Mouse (Mus musculus): Measurements from ENCODE around the gene Pomt1. TPM values are rescaled to one million over a fixed set of nuclear protein-coding genes. Genes with fewer than 3 reads are reported as not detected.
"Not testable (repeated sequence)": the region's sequence is repeated elsewhere in the genome, so short reads cannot be mapped to it uniquely, and the experiment has no call there.

The Pomt1 gene
- total RNA-seq, 2 experiments from 2014 or later = 10.2 to 11.1 TPM

GRCm38 (mm10) chr2:32282289-32282688, 45.9 kb downstream of the Pomt1 start:
- DNase-seq (ENCODE audit: low spot score) = no peak

- peak; percentile 72 for DNase-seq (ENCODE audit: low spot score)
These were observed 46.3 kb downstream of the Pomt1 start for GRCm38 (mm10) chr2:32282727-32283126.

- DNase-seq (ENCODE audit: low spot score) = no peak
These were observed 47.6 kb downstream of the Pomt1 start for GRCm38 (mm10) chr2:32283986-32284385.

DNA sequence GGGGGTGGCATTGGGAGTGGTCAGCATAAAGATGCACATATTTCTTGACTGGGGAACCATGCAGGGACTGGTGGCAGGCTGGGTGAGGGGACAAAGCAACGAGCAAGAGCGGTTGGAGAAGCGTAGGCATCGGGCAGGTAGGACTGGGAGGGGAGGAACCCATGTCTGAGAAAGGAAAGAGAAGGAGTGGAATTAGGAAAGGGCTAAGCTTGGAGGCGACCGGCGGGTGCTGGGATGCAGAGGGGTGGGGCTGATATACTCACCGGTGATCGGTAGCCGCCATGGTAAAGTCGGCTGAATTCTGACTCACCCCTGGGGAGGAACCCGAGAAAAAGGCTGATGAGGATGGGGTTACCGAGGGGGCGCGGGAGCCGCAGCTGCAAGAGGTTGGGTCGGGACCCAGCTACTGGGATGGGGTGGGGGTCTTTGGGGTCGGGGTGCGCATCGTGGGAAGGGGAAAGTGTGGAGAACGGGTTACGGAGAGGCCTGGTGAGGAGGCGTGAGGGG, 51.0 kb downstream of the Pomt1 start, which contains the start of gene Golga2:
Golga2 (plus strand) TSS at position 51 of the 507 bp plus-strand sequence.
- DNase-seq (ENCODE audit: low spot score) = no peak

DNA sequence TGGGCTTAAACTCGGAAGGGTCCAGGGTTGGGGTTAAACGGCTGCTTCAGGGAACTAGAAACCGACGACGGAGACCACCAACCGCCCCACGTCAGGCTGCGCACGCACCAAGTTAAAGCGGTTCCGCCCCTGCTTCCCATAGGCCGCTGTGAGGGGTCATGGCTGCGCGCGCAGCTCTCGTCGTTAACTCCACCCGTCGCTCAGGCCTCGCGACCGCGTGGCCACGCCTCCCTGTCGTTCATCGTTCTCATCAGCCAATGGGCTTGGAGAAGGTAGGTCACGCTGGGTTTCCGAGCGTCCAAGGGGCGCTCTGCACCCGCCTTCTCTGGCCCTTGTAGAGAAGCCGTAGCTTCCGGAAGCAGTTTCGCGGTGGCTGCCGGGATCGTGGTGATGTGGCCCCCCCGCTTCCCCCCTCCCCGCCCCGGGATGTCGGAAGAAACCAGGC, 51.6 kb downstream of the Pomt1 start, which contains the start of gene Swi5:
Swi5 (minus strand) TSS at position 153 of the 445 bp plus-strand sequence.
- peak; percentile 97 for DNase-seq (ENCODE audit: low spot score)

GRCm38 (mm10) chr2:32288371-32288931, 52.1 kb downstream of the Pomt1 start:
- no peak for DNase-seq (ENCODE audit: low spot score)

GRCm38 (mm10) chr2:32289578-32289977, 53.2 kb downstream of the Pomt1 start:
- no peak for DNase-seq (ENCODE audit: low spot score)

- peak; percentile 91 for DNase-seq (ENCODE audit: low spot score)
These were observed 58.0 kb downstream of the Pomt1 start for GRCm38 (mm10) chr2:32294348-32294747.

DNA sequence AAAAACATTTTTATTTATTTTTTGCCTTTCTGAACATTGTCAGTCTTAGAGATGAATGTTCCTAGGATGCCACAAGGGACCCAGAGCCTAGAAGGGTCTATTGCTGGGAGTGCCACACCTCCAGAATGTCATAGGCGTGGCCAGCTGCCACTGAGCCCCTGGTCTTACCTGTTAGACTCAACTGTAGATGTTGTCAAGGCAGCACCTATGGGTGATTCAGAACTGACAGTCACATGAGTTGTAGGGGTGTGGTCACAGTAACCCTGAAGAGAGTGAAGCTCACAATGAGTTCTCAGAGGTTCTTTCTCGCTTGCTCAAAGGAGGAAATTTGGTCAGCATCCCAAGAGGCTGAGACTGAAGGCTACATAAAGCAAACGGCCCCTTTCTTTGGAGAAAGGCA, 58.9 kb downstream of the Pomt1 start:
- no peak for DNase-seq (ENCODE audit: low spot score)

DNA sequence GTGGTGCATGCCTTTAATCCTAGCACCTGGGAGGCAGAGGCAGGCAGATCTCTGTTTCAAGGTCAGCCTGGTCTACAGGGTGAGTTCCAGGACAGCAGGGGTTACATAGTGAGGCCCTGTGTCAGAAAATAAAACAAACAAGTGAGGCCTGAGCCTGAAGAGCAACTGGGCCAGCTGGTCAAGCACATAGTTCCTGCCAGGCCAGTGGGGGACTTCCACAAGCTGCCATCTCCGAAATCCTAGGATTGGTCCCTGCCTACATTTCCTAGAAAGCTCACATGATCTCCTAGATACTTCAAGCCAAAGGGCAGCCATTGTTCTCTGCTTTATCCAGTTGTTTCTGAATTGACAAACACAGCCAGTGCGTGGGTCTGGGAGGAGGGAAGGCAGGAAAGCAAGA, 59.5 kb downstream of the Pomt1 start:
- DNase-seq (ENCODE audit: low spot score) = not testable (repeated sequence)

GRCm38 (mm10) chr2:32299469-32299868, 63.1 kb downstream of the Pomt1 start:
- no peak for DNase-seq (ENCODE audit: low spot score)

DNA sequence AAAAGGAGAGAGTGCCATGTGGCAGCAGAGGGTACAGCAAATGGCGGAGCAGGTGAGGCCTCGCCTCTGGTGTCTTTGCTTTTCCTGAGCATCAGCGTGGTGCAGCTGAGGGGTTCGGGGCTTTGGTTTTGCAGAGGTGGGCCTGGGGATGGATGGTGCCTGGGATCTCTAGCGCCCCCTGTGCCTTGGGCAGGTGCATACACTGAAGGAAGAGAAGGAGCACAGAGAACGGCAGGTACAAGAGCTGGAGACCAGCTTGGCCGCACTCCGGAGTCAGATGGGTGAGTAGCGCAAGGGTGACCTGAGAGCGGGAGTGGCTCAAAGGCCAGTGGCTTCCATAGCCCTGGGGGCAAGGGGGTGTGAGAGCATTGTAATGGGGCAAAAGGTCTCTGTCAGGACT, 66.6 kb downstream of the Pomt1 start:
- DNase-seq (ENCODE audit: low spot score) = no peak

DNA sequence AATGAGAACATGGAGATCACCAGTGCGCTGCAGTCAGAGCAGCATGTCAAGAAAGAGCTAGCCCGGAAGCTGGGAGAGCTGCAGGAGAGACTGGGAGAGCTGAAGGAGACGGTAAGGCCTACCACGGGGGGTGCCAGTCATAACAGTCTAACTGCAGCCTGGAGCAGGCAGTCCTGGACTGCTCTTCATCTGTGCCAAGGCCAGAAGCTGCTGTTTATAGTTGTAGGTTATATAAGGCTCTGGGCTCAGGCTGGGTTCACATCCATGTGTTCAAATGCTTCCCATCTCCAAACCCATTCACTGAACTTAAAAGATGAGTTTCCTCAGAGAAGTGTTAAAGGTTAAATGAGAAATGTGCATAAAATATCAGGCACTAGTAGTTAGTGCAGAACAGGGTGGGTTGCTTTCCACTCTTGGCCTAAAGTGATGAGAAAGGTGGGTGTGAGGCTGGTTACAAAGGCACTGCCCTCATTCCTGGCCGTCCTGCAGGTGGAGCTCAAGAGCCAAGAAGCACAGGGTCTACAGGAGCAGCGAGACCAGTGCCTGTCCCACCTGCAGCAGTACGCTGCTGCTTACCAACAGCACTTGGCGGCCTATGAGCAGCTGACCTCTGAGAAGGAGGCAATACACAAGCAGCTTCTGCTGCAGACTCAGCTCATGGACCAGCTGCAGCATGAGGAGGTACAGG, 67.9 kb downstream of the Pomt1 start:
- DNase-seq (ENCODE audit: low spot score) = peak; percentile 61

Other genes starting within 250 kb of the Pomt1 start
- gene Fam78a, start 151.7 kb upstream of the Pomt1 start, total RNA-seq (2021) = 10 to 100 TPM; 12.5 to 21.2 TPM
- 100 to 1,000 TPM; 105 to 121 TPM for gene Plpp7, start 141.1 kb upstream of the Pomt1 start, total RNA-seq (2021)
- 10 to 100 TPM; 78.4 to 79.7 TPM for gene Prrc2b, start 85.5 kb upstream of the Pomt1 start, total RNA-seq (2021)
- 10 to 100 TPM; 11.4 to 11.6 TPM for gene Uck1, start 23.6 kb downstream of the Pomt1 start, total RNA-seq (2021)
- gene Golga2, start 50.8 kb downstream of the Pomt1 start, total RNA-seq (2021) = 10 to 100 TPM; 56.7 to 56.9 TPM
- gene Swi5, start 51.5 kb downstream of the Pomt1 start, total RNA-seq (2021) = 100 to 1,000 TPM; 143 to 148 TPM
- gene Ciz1, start 115.7 kb downstream of the Pomt1 start, total RNA-seq (2021) = 10 to 100 TPM; 25.6 to 27.5 TPM
- gene Dnm1, start 116.7 kb downstream of the Pomt1 start, total RNA-seq (2021) = 1 to 10 TPM; 3.5 to 5.3 TPM
- gene 1110008P14Rik, start 145.3 kb downstream of the Pomt1 start, total RNA-seq (2021) = 10 to 100 TPM; 42.6 to 47.1 TPM
- gene Lcn2, start 151.7 kb downstream of the Pomt1 start, total RNA-seq (2021) = 1 to 10 TPM; 1.4 to 4.8 TPM
- gene Ptges2, start 159.3 kb downstream of the Pomt1 start, total RNA-seq (2021) = 10 to 100 TPM; 37.1 to 43.0 TPM
- 1 to 10 TPM; 2.6 to 3.0 TPM for gene Naif1, start 213.9 kb downstream of the Pomt1 start, total RNA-seq (2021)
- gene Slc25a25, start 214.9 kb downstream of the Pomt1 start, total RNA-seq (2021) = 100 to 1,000 TPM in 1 of 2 experiments, 10 to 100 TPM in 1; 47.6 to 217 TPM

All from gastrocnemius, adult 18-20 months (tissue).